Mouse (Mus musculus): ENCODE results near the gene Cdk5rap3.

Cdk5rap3 gene

DNA sequence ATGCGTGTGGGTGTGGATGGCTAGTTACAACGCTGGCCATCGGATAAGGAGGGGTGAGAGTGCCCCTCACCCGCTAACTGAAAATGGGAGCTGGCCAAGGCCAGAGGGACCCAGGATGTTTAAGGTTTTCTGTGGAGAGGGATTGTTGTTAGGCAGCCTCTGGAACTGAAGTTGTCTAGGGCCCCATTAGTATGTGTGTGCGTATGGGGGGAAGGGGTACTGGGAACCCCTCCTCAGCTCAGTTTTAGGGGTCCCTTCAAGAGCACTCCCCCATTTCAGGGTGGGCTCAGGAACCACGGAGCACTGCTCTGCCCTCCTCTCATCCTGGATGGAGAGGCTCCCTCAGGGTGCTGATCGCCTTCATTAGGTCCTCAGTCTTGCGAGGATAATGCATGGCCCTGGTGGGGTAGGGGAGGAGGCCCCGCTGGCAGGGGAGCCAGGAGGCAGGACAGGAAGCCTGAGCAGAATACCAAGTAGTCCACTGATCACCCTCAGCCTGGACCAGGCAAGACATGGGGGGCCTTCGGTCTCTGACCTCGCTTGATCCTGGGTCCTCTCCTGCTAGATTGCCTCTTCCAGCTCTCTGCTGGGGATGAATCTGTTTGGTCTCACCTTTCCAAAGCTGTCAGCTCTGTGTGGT lies 23.0 kb downstream of the Cdk5rap3 start:
- DNase-seq, result no peak

DNA sequence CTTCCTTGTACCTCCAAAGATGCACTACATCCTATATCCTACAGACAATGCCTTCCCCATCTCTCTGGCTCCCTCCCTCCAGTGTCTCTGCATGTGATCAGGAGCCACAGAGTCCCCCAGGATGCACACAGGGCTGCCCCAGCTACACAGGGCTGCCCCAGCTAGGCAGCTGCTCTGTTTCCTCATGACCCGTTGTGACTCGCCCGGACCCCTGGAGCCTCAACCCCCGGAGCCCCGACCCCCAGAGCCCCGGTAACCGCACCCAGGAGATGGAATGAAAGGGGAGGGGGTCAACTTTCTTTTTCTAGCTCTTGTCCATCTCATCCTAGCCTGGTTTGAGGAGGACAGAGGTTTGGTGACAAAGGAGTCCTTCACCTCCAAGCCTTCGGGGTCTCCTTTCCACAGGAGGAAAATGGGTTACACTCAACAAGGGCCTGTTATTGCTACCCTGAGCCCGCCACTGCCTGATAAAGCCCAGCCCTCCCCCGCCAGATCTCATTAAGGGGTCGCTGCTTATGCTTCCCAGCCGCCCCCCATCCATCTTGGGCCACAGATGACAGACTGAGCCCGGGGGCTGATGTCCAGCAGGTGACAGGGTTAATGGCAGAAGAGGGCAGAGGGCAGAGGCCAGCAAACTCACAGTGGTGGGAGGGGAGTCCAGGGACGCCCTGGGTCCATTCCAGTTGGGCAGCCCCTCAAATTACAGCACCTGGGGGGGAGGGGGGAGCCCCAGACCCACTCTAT lies 24.3 kb downstream of the Cdk5rap3 start:
- no peak for DNase-seq

DNA sequence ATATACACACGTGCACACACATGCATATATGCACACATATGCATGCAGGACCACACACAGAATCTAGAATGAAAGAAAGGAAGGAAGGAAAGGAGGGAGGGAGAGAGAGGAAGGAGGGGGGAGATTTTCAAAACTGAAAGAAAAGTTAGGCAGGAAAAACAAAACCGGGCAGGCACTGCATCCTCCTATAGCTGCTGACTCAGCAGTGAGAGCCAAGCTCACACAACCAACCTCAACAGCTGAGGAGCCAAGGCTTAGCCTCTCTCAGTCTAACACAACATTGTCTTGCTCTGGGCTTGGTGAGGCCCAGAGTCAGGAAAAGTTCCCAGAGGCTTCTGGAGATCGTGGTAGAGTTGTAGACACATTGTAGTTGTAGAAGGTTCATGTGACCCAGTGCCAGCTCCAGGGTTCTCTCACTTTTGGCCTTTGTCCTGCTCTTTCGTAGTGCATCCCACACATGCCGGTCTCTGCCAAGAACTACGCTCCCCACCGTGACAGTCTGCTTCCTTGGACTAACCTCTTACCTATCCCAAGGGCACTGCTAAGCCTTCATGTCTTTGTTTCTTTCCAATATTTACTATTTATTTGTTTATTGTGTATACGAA lies 29.3 kb downstream of the Cdk5rap3 start:
- DNase-seq, result no peak

DNA sequence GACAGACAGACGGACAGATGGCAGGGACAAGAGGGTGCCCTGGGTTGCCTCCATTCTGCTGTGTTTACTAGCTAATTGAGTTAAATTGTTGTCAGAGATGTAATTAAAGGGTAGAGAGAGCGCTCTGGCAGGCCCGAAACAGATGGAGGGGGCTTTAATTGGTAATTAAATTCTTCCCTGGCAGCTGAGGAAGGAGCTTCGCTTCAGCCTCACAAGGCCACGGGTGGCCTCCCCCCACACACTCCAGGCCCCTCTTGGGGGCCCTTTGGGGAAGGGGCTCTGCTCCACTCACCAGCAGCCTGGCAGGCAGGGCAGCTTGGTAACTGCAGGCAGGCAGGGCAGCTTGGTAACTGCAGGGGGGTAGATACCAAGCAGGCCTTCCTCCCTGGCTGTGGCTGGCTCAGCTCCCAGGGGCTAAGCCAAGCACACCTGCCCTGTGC lies 30.4 kb downstream of the Cdk5rap3 start:
- DNase-seq, result no peak

DNA sequence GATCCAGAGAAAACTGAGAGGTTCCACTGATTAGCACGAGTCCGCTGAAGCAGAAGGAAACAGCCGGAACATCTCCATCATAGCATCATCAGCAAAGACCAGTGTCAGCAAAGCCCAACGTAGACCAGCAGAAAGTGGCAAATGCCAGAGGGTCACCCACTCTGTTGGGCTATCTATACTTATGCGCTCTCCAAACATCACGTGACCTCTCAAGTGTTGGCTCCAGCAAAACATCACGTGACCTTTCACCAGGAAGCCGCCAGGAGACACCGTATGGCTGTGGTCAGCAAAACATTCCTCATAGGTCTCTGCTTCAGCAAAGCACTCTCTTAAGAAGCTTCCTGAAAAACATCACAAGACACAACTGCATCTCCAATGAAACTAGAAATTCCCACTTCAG lies 36.0 kb downstream of the Cdk5rap3 start:
- DNase-seq, result peak; percentile 62

DNA sequence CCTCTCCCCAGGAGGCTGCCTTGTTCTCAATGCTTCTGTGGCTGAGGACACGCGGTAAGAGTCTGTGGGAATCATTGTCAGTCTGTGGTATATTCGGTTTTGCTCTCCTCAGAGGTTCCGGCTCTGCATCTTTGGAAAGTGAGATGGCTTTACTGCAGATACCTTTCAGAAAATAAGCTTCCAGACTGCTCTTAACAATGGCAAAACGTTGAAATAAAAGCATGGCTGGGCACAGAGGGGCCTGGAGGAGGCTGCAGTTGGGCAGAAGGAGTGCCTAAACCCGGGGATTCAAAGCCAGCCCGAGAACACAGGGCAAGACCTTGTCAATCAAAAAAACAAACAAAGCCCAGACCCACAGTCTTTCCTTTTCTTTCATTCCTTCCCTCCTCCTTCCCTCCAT lies 36.9 kb downstream of the Cdk5rap3 start:
- no peak for DNase-seq

DNA sequence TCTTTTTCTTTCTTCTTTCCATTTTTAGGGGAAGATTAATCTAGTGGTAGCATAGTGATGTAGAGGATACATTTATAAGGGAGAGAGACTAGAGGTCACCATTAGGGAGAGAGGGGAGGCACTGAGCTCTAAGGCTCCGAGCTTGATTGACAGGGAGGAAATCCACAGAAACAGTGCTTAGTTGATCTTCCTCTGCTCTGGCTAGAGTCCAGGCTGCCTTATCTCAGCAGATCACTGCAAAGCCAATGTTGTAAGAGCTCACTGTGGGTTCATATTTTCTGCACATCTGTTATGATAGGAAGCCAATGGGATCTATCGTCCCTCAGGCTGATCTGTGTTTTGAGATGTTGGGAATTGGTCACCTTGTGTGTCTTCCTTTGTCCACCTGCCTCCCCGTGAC lies 37.6 kb downstream of the Cdk5rap3 start:
- DNase-seq, result no peak

DNA sequence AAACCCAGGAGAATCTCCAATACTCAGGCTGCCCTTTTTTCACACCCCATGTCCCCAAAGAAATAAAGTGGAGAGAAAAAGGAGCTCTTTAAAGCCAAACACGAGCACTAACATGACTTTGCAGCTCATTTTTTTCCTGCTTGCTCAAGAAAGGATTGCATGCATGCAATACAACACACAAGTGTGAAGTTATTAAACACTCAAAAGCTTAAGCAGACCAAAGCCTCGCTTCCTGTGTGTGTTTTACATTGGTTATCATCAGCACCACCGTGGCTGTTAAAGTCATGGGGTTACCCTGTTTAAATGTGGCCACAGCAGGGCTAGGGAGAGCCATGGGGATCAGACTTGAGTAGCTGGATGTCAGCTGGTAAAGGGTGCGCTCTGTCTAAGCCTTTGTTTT lies 39.2 kb downstream of the Cdk5rap3 start:
- DNase-seq, result no peak

DNA sequence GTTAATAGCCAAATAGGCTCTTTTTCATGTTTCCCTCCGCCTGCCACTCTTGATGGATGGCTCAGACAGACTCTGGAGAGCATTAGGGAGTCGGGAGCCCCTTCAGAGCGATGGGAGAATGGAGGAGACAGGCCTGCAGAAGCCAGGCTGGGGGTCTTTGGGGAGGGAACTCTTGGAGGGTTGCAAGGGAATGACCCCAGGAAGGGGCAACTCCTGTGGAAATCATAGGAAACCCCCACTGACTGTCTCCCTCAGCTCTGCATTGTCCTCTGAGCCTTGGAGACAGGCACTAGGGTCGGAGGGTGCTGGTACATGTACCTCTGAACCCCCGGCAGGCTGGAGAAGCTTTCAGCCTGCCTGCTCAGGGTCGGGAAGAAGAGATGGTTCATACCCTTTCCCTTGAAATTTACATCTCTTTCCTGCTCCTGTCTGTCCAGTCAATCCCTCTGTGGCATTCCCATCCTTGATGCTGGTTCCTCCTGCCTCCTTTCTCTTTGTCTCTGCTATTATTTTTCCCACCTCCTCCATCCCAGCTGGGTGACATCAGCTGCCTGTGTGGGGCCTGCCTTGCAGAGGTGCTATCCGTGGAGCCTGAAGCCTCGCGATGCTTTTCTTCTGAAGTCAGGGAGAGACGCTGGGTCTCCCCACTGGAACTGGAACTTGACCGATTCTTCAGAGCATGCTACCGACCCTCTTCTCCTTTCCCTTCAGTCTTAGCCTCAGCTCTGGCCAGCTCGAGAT lies 39.8 kb downstream of the Cdk5rap3 start:
- peak; percentile 21 for DNase-seq

DNA sequence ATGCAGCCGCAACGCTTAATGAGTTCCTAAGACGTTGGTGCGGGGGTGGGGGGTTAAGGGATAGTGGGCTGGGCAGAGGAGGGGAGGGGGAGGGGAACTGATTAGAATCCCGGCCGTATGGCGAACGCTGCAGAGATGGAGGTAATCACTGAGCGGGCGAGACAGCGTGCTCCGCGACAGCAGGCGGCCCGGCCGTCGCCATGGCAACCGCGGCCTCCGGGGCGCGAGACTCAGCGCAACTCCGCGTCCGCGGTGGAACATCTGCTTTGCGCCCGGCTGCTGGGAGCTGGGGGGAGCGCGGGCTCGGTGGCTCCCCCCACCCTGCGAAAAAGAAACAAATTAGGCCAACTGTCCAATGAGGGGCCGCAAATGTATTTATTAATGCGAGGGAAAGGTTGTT lies 40.6 kb downstream of the Cdk5rap3 start:
- peak; percentile 73 for DNase-seq

DNA sequence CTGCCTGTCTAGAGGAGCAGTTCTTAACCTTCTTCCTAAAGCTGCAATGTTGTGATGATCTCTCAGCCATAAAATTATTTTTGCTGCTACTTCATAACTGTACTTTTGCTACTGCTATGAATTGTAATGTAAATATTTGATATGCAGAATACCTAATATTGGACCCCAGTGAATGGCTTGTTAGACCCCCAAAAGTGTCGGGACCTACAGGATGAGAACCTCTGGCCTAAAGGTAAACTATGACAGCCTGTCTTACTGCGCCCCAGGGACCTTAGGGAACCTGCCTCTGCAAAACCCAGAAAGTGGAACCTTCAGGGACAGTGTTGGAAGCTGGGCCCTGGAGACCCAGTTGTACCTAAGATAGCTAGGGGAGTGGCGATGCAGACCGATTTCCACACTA lies 41.0 kb downstream of the Cdk5rap3 start:
- no peak for DNase-seq

DNA sequence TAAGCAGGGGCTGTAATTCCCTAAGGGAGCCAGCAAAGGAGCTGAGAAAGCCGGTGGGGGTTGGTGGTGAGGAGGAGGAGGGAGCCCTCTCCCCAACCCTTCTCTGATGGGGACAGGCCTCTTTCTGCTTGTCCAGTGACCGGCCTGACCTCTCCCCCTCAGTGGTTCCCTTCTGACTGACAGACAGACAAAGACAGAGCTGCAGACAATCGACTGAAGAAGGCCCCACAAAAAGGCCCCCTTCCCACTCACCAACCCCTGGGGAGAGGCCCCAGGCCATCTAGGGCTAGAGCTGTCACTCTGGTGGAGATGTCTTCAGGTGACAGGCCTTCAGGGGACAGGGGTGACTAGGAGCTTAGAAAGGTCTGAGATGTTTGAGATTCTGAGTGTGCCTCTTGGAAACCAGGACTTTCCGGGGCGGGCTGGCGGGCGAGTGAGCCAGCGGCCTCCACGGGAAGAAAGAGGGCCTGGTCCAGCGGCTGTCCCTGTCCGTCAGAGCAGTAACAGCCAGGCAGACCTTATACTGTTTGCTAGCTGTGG lies 42.6 kb downstream of the Cdk5rap3 start:
- DNase-seq, result no peak

DNA sequence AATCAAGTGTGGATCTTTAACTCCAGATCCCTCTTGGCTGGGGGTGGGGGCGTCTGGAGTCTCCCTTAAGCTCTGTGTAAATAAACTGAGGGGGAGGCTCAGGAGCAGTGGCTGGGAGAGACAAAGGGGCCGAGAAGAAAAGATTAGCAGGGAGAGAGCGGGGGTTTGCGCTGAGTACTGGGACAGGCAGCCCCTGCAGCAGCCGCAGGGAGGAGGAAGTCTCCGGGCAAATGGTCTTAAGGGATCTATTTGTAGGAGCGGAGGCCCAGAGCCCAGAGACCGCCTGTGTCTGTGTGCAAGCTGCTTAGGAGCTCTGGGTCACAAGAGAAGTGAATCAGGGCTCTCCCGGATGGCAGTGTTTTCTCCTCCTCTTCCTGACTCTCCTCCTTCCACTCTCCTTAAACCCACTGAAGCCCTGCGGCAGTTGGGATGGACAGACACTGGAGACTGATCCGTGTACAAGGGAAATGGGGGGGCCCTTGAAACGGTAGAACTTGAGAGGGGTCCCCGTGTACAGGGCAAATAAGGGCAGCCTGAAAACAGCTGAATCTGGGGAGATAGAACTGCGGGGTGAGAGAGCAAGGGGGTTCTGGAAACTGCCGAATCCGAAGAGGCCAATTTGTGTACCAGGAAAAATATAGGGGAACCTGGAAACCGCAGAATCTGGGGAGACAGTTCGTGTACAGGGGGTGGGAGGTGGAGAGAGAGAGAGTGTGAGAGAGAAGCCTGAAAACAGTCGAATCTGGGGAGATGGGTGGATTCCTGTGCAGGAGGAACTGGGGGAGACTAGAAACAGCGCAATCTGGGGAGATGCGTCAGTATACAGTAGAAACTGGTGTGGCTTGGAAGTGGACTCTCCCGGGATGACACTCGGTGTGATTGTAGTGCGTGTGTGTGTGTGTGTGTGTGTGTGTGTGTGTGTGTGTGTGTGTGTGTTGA lies 43.6 kb downstream of the Cdk5rap3 start:
- DNase-seq, result no peak

DNA sequence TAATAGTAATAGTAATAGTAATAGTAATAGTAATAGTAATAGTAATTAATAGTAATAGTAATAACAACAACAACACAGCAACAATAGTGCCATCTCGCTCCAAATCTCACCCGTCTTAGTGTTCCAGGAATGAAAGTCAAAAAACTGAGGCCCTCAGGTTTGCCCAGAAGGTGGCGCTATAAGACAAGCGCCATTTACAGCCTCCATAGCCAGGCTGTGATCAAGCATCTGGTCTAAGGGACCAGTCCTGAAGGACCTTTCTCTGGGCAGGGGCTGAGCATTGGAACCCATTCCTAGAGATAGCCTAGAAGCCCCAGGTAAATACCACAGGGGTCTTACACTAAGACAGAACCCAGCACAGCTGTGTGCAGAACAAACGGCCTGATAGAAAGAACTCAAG lies 49.1 kb downstream of the Cdk5rap3 start:
- peak; percentile 76 for DNase-seq

DNA sequence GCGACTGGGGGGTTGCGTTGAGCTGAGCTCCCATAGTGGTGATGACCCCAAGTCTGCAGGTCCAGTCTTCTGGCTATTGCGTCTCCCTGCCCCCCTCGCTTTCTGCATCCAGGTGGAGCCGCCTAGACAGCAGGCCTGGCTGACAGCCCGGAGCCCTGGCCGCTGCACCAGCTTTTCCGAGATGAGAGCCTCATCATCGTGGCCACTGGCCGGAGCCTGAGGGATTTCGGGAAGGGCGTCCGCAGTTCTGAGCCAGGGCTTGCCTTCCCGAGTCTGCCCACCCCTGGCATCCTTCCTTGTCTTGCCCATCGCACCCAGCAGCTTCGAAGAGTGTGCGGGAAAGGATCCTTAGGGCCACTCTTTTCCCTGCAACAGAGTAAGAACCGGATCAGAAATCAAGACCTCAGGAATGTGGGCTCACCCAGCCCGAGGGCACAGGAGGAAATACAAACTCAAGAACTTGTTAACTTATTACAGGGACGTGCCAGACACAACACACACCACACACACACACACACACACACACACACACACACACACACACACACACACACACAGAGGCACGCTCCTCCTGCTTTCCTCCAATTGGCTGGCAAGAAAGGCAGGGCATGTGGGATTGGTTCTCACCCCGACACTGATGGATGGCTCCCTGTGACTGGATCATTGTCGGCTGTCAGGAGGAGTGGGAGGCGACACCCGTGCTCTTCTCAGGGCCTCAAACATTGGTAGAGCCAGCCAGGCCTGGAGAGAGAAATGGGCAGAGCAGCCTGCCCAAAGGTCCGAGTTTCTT lies 52.9 kb downstream of the Cdk5rap3 start:
- peak; percentile 57 for DNase-seq

DNA sequence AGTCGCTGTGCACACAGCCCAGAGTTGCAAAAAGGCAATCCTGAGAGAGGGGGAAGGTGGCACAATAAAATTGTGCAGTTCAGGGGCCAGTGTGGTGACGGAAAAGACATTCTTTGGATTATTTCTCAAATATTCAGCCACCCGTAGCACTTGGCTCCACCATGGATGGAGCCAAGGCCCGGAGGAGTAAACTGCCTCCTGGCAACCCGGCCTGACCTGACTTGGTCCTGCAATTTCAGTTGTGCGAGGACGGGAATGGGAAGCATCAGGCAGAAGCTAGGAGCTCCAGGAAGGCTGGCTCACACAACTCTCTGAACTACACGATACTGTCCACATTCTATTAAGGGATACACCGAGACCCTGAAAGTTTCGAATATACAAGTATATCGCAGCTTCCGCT lies 53.8 kb downstream of the Cdk5rap3 start:
- no peak for DNase-seq

DNA sequence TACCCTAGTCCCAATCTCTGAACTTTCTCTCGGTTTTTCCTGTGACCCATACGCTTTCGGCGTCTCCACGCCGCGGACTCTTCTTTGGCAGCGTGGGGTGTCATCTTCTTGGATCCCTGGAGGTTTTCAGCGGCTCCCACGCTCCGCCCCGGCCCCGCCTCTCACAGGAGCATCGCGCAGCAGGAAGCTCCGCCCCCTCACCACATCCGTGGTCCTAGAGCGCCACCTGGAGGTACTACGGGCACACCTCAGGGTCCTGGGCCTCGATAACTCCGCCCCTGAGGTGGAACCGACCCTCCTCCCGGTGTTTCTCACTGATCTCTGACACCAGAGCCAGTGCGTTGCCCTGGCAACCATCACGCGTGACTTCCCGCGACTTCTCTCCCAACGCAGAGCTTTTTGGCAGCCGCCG lies 54.4 kb downstream of the Cdk5rap3 start:
- peak; percentile 95 for DNase-seq

DNA sequence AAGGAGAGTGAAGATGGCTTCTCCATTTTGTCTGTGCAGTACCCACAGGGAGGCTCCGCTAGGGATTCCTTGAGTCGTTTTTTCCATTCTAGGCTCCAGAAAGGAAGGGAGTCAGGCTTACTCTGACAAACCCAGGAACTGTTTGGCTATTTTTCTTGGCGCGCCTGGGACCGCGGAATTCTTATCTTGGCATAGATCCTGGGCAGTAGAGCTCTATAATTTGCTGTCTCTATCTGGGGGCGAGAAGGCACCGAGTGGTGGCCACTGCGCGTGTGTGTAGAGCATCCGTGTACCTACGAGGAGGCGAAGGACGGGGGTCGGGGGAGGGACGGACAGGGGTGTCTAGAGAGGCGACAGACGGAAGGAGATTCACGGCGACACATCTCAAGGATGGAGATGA lies 54.9 kb downstream of the Cdk5rap3 start:
- peak; percentile 75 for DNase-seq

DNA sequence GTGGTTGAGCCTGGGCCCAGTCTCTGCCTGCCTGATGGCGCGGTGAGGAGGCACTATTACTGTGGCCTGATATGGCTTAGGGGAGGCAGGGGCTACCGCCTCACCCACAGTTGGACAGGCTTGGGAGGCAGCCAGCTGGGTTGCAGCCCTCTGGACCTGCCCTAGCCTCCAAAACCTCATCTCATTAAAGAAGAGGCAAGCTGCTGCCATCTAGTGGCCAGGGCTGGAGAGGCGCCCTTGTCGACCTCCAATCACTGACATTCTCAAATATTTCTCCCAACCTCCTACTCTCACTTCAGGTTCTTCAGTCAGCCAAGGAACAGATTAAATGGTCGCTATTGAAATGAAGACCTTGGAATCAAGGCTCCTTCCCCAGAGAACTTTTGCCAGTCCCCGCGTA lies 55.7 kb downstream of the Cdk5rap3 start:
- peak; percentile 92 for DNase-seq

DNA sequence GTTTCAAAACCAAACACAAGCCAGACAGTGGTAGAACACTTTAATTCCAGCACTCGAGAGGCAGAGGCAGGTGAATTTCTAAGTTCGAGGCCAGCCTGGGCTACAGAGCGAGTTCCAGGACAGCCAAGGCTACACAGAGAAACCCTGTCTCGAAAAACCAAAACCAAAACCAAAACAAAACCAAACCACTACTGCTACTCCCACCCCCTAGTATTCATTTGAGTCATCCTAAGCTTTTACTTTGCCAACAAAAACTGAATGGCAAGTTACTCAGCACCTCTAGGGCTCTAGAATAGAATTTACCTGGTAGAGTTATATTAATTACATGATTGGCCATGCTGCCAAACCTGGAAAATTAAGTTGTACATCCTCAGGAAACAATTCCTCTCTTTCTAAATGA lies 56.7 kb downstream of the Cdk5rap3 start:
- no peak for DNase-seq

DNA sequence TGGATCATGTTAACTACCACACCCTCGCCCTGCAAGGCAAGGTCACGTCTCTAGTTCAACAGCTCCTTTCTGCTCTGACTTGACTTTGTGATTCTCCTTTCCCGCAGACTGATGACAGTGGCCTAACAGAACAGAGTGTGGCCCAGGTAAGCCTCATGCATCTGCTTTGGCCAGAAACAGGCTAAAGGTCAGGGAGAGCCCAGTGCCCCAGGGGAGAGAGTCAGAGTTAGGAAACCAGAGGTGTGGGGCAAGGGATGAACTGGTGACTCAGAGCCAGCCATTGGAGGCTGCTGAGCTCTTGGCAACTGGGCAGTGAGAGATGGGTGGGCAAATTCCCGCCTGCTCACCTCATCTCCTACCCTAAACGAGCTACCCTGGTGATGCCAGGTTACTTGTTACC lies 58.9 kb downstream of the Cdk5rap3 start:
- DNase-seq, result no peak
